Mouse (Mus musculus): ENCODE measurements around the gene Rfx4.

DNA sequence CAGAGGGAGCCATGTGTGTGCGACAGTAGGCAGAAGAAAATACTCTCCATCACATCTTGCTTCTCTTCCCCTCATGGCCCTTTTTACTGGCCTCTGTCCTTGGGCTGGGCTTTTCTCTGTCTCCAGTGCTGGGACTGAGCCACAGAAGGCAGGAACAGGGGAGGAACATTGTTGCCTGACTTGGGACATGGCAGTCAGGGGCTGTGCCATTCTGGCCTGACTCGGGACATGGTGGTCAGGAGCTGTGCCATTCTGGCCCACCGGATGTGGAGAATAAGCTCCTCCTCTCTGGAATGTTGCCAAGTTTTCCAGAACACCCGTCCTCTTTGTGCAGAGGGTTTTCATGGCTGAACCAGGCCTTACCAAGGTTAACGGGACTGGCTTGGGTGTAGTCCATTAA lies 21.2 kb downstream of the Rfx4 start:
- TF ChIP-seq CTCF (IDR thresholded peaks at IDR 0.05; ENCODE audit: low read depth) (no peak), EP300 (optimal IDR thresholded peaks at IDR 0.05) (no peak)
